In genomic region chr1:193564225-193564624, GRCm38 (mm10) we compare ENCODE assay signal across 17 mouse cellular contexts.
A peak's percentile ranks its signal among the peaks of the same experiment; 100 is the strongest.
DNase-seq lines count a peak whose midpoint lies in the region; ATAC-seq and TF ChIP-seq lines count a peak whose summit lies in the region.
"Had no signal": no experiment of that assay in that cellular context is flagged by ENCODE, and none has a peak within 500 bp of the region (broad histone marks: within the 10 kb centered on the region; RNA-seq: fewer than 3 reads in every experiment).

No protein-coding gene starts in this region.

- H3K27me3 ChIP-seq in midbrain, postnatal 0 days (ENCODE audit: insufficient read depth, low read length), result no peaks in the 10 kb centered on the region
- no peaks in the 10 kb centered on the region for H3K27me3 ChIP-seq in midbrain, embryonic 14.5 days (ENCODE audit: control insufficient read depth, insufficient read depth, low read length)
- H3K27me3 ChIP-seq: intestine, embryonic 15.5 days; kidney, embryonic 15.5 days; limb, embryonic 13.5 days had no signal

- H3K27ac ChIP-seq in midbrain, postnatal 0 days (ENCODE audit: low read depth, low read length), result no peak overlapping the region
- H3K27ac ChIP-seq in midbrain, embryonic 14.5 days (replicated peaks; ENCODE audit: low read depth, low read length), result no peak overlapping the region
- H3K27ac ChIP-seq: heart, embryonic 10.5 days; intestine, embryonic 15.5 days; kidney, embryonic 15.5 days; left cerebral cortex, adult 2 months; limb, embryonic 13.5 days had no signal

- no peaks in the 10 kb centered on the region for H3K4me1 ChIP-seq in midbrain, postnatal 0 days (ENCODE audit: insufficient read depth, low read length)
- no peaks in the 10 kb centered on the region for H3K4me1 ChIP-seq in midbrain, embryonic 14.5 days (ENCODE audit: control insufficient read depth, insufficient read depth, low read length)
- H3K4me1 ChIP-seq: heart, embryonic 10.5 days; intestine, embryonic 15.5 days; limb, embryonic 13.5 days had no signal

- DNase-seq in adrenal gland, postnatal 14 days, result peak; percentile 10
- no peak for DNase-seq in adrenal gland, adult 18-20 months (ENCODE audit: low spot score in 2 of 2)
- DNase-seq in heart, postnatal 10 days, result peak; percentile 30 to 36
- DNase-seq in heart, adult 8-10 months (ENCODE audit: low spot score), result no peak
- peak; percentile 20 for DNase-seq in midbrain, postnatal 0 days (ENCODE audit: low spot score)
- no peak for DNase-seq in midbrain, embryonic 14.5 days
- no peak for DNase-seq in left cerebral cortex, postnatal 4 days
- DNase-seq: cerebellum, adult 11 months; gastrocnemius, postnatal 10 days; lung, adult 18-20 months; thymus, postnatal 14 days had no signal

- no peak for TF ChIP-seq CTCF in midbrain, postnatal 0 days (IDR thresholded peaks at IDR 0.05)

- H3K9ac ChIP-seq in midbrain, postnatal 0 days (replicated peaks; ENCODE audit: low read length, poor library complexity, severe bottlenecking), result no peak overlapping the region
- H3K9ac ChIP-seq in midbrain, embryonic 14.5 days (replicated peaks; ENCODE audit: low read length), result no peak overlapping the region
- H3K9ac ChIP-seq: intestine, embryonic 15.5 days; kidney, embryonic 15.5 days; limb, embryonic 13.5 days had no signal

- H3K9me3 ChIP-seq in midbrain, postnatal 0 days (ENCODE audit: low read length), result no peaks in the 10 kb centered on the region
- H3K9me3 ChIP-seq in midbrain, embryonic 14.5 days (ENCODE audit: control insufficient read depth, low read length), result no peaks in the 10 kb centered on the region
- H3K9me3 ChIP-seq: heart, embryonic 10.5 days; intestine, embryonic 15.5 days; kidney, embryonic 15.5 days; limb, embryonic 13.5 days had no signal

- H3K4me2 ChIP-seq in midbrain, postnatal 0 days (ENCODE audit: low read depth, low read length, poor library complexity, severe bottlenecking), result no peak overlapping the region
- no peak overlapping the region for H3K4me2 ChIP-seq in midbrain, embryonic 14.5 days (ENCODE audit: low read length)
- H3K4me2 ChIP-seq: intestine, embryonic 15.5 days; kidney, embryonic 15.5 days; limb, embryonic 13.5 days had no signal

- no peak for ATAC-seq in midbrain, postnatal 0 days (ENCODE audit: low FRiP score)
- ATAC-seq in midbrain, embryonic 14.5 days (ENCODE audit: low FRiP score, low TSS enrichment), result no peak
- no peak for ATAC-seq in inflammation-experienced regulatory T-cells, adult 6 months
- ATAC-seq: intestine, embryonic 15.5 days had no signal

- intact Hi-C loops in heart, postnatal 10 days (cut with DNase I), result no loop called here
- intact Hi-C loops in left cerebral cortex, postnatal 4 days (cut with DNase I), result no loop called here

- no peaks in the 10 kb centered on the region for H3K36me3 ChIP-seq in midbrain, postnatal 0 days (ENCODE audit: insufficient read depth, low read length)
- H3K36me3 ChIP-seq in midbrain, embryonic 14.5 days (ENCODE audit: control insufficient read depth, insufficient read depth, low read length), result no peaks in the 10 kb centered on the region
- H3K36me3 ChIP-seq: heart, embryonic 10.5 days; intestine, embryonic 15.5 days; kidney, embryonic 15.5 days; limb, embryonic 13.5 days had no signal

- no peak overlapping the region for H3K4me3 ChIP-seq in midbrain, postnatal 0 days (ENCODE audit: low read depth, low read length)
- no peak overlapping the region for H3K4me3 ChIP-seq in midbrain, embryonic 14.5 days (replicated peaks; ENCODE audit: low read depth, low read length)
- H3K4me3 ChIP-seq: heart, embryonic 10.5 days; intestine, embryonic 15.5 days; kidney, embryonic 15.5 days; left cerebral cortex, adult 2 months; limb, embryonic 13.5 days had no signal

- WGBS in midbrain, postnatal 0 days, result 69% methylated on average over 3 of the region's 3 CpGs
- 80% methylated on average over 3 of the region's 3 CpGs for WGBS in midbrain, embryonic 14.5 days

Comparison
In these comparisons a context has a peak if more than half of its experiments do, and no peak if none do; other contexts are left out.
1. DNase-seq: peak in adrenal gland, postnatal 14 days (single experiment), heart, postnatal 10 days (2 of 2) and midbrain, postnatal 0 days (single experiment); none in adrenal gland, adult 18-20 months (0 of 2), heart, adult 8-10 months (single experiment), midbrain, embryonic 14.5 days (single experiment) and left cerebral cortex, postnatal 4 days (single experiment).